Mouse (Mus musculus): ENCODE data around the gene Fam216b. TPM values are rescaled to one million over a fixed set of nuclear protein-coding genes. Genes with fewer than 3 reads are reported as not detected.

The Fam216b gene
- not detected for total RNA-seq (2018; cell fraction: chromatin; rRNA removed)
- total RNA-seq (2018; cell fraction: cytosol; rRNA removed): not detected
- total RNA-seq (2018; cell fraction: nucleus; rRNA removed): not detected
- polyA plus RNA-seq (2018): not detected in 3 replicates

GRCm38 (mm10) chr14:78088907-78089306 is at the start of gene Fam216b:
TSS of gene Fam216b (minus strand) at chr14:78089007.
- Histone ChIP-seq H3K27ac (no peak within 1 kb of the TSS), H3K4me3 (ENCODE audit: inconsistent target) (no peak within 1 kb of the TSS), H3K79me2 (ENCODE audit: inconsistent target) (no peaks in the 10 kb centered on the region), H3K36me3 (ENCODE audit: inconsistent target) (no peaks in the 10 kb centered on the region)
- WGBS (ENCODE audit: missing documents): 96% methylated on average over 6 of the region's 6 CpGs

- no peaks in the 10 kb centered on the region for H3K79me2 ChIP-seq (ENCODE audit: inconsistent target)
- H3K4me3 ChIP-seq (ENCODE audit: inconsistent target): no peak overlapping the region
- WGBS (ENCODE audit: missing documents): 77% methylated on average over 5 of the region's 5 CpGs
- H3K27ac ChIP-seq: no peak overlapping the region
- no peaks in the 10 kb centered on the region for H3K36me3 ChIP-seq (ENCODE audit: inconsistent target)
Measured at GRCm38 (mm10) chr14:78132368-78133052, 43.7 kb upstream of the Fam216b start.

GRCm38 (mm10) chr14:78126670-78127069 is 37.9 kb upstream of the Fam216b start:
- 91% methylated on average over 3 of the region's 3 CpGs for WGBS (ENCODE audit: missing documents)
- Histone ChIP-seq H3K36me3 (ENCODE audit: inconsistent target) (no peaks in the 10 kb centered on the region), H3K4me3 (ENCODE audit: inconsistent target) (no peak overlapping the region), H3K79me2 (ENCODE audit: inconsistent target) (no peaks in the 10 kb centered on the region), H3K27ac (no peak overlapping the region)

GRCm38 (mm10) chr14:78120286-78120685 is 31.5 kb upstream of the Fam216b start:
- no peaks in the 10 kb centered on the region for H3K36me3 ChIP-seq (ENCODE audit: inconsistent target)
- no peak overlapping the region for H3K4me3 ChIP-seq (ENCODE audit: inconsistent target)
- WGBS (ENCODE audit: missing documents): 97% methylated on average over 3 of the region's 3 CpGs
- H3K79me2 ChIP-seq (ENCODE audit: inconsistent target): no peaks in the 10 kb centered on the region
- no peak overlapping the region for H3K27ac ChIP-seq

- WGBS (ENCODE audit: missing documents): 70% methylated on average over 10 of the region's 10 CpGs
- Histone ChIP-seq H3K36me3 (ENCODE audit: inconsistent target) (no peaks in the 10 kb centered on the region), H3K4me3 (ENCODE audit: inconsistent target) (no peak overlapping the region), H3K79me2 (ENCODE audit: inconsistent target) (no peaks in the 10 kb centered on the region), H3K27ac (no peak overlapping the region)
Measured at GRCm38 (mm10) chr14:78119449-78120200, 30.8 kb upstream of the Fam216b start.

- H3K4me3 ChIP-seq (ENCODE audit: inconsistent target): no peak overlapping the region
- no peaks in the 10 kb centered on the region for H3K36me3 ChIP-seq (ENCODE audit: inconsistent target)
- 98% methylated on average over 4 of the region's 4 CpGs for WGBS (ENCODE audit: missing documents)
- H3K27ac ChIP-seq: no peak overlapping the region
- H3K79me2 ChIP-seq (ENCODE audit: inconsistent target): no peaks in the 10 kb centered on the region
Measured at GRCm38 (mm10) chr14:78117671-78118070, 28.9 kb upstream of the Fam216b start.

- no peaks in the 10 kb centered on the region for H3K36me3 ChIP-seq (ENCODE audit: inconsistent target)
- no peak overlapping the region for H3K4me3 ChIP-seq (ENCODE audit: inconsistent target)
- 94% methylated on average over 2 of the region's 2 CpGs for WGBS (ENCODE audit: missing documents)
Measured at GRCm38 (mm10) chr14:78117268-78117667, 28.5 kb upstream of the Fam216b start.

GRCm38 (mm10) chr14:78112466-78112865 is 23.7 kb upstream of the Fam216b start:
- H3K4me3 ChIP-seq (ENCODE audit: inconsistent target): no peak overlapping the region
- H3K36me3 ChIP-seq (ENCODE audit: inconsistent target): no peaks in the 10 kb centered on the region
- H3K27ac ChIP-seq: no peak overlapping the region
- WGBS (ENCODE audit: missing documents): 81% methylated on average over 3 of the region's 3 CpGs
- H3K79me2 ChIP-seq (ENCODE audit: inconsistent target): no peaks in the 10 kb centered on the region

More at GRCm38 (mm10) chr14:78117268-78117667, 28.5 kb upstream of the Fam216b start:
- no peak overlapping the region for H3K27ac ChIP-seq
- H3K79me2 ChIP-seq (ENCODE audit: inconsistent target): no peaks in the 10 kb centered on the region

GRCm38 (mm10) chr14:78110871-78111270 is 22.1 kb upstream of the Fam216b start:
- no peaks in the 10 kb centered on the region for H3K36me3 ChIP-seq (ENCODE audit: inconsistent target)
- WGBS (ENCODE audit: missing documents): 94% methylated on average over 3 of the region's 3 CpGs

GRCm38 (mm10) chr14:78109419-78109818 is 20.6 kb upstream of the Fam216b start:
- 93% methylated on average over 4 of the region's 4 CpGs for WGBS (ENCODE audit: missing documents)
- H3K4me3 ChIP-seq (ENCODE audit: inconsistent target): no peak overlapping the region
- no peaks in the 10 kb centered on the region for H3K36me3 ChIP-seq (ENCODE audit: inconsistent target)
- no peak overlapping the region for H3K27ac ChIP-seq
- no peaks in the 10 kb centered on the region for H3K79me2 ChIP-seq (ENCODE audit: inconsistent target)

More at GRCm38 (mm10) chr14:78110871-78111270, 22.1 kb upstream of the Fam216b start:
- Histone ChIP-seq H3K4me3 (ENCODE audit: inconsistent target) (no peak overlapping the region), H3K79me2 (ENCODE audit: inconsistent target) (no peaks in the 10 kb centered on the region), H3K27ac (no peak overlapping the region)

- 82% methylated on average over 3 of the region's 3 CpGs for WGBS (ENCODE audit: missing documents)
Measured at GRCm38 (mm10) chr14:78108388-78108787, 19.6 kb upstream of the Fam216b start.

GRCm38 (mm10) chr14:78089591-78089990 is 784 bp upstream of the Fam216b start:
- Histone ChIP-seq H3K4me3 (ENCODE audit: inconsistent target) (no peak overlapping the region), H3K79me2 (ENCODE audit: inconsistent target) (no peaks in the 10 kb centered on the region), H3K36me3 (ENCODE audit: inconsistent target) (no peaks in the 10 kb centered on the region), H3K27ac (no peak overlapping the region)
- 81% methylated on average over 4 of the region's 4 CpGs for WGBS (ENCODE audit: missing documents)

More at GRCm38 (mm10) chr14:78108388-78108787, 19.6 kb upstream of the Fam216b start:
- Histone ChIP-seq H3K79me2 (ENCODE audit: inconsistent target) (no peaks in the 10 kb centered on the region), H3K4me3 (ENCODE audit: inconsistent target) (no peak overlapping the region), H3K27ac (no peak overlapping the region), H3K36me3 (ENCODE audit: inconsistent target) (no peaks in the 10 kb centered on the region)

- H3K27ac ChIP-seq: no peak overlapping the region
- 81% methylated on average over 5 of the region's 5 CpGs for WGBS (ENCODE audit: missing documents)
- H3K36me3 ChIP-seq (ENCODE audit: inconsistent target): no peaks in the 10 kb centered on the region
- no peaks in the 10 kb centered on the region for H3K79me2 ChIP-seq (ENCODE audit: inconsistent target)
- H3K4me3 ChIP-seq (ENCODE audit: inconsistent target): no peak overlapping the region
Measured at GRCm38 (mm10) chr14:78083465-78083864, 5.3 kb downstream of the Fam216b start.

GRCm38 (mm10) chr14:78077508-78077907 is 11.3 kb downstream of the Fam216b start:
- H3K27ac ChIP-seq: no peak overlapping the region
- no peaks in the 10 kb centered on the region for H3K79me2 ChIP-seq (ENCODE audit: inconsistent target)
- 0% methylated on average over 2 of the region's 2 CpGs for WGBS (ENCODE audit: missing documents)
- no peak overlapping the region for H3K4me3 ChIP-seq (ENCODE audit: inconsistent target)
- no peaks in the 10 kb centered on the region for H3K36me3 ChIP-seq (ENCODE audit: inconsistent target)
